In genomic region chr7:55744566-55745220, GRCm38 (mm10) we compare ENCODE assay signal across 9 mouse cellular contexts. TPM values are rescaled to one million over a fixed set of nuclear protein-coding genes. Genes with fewer than 3 reads are reported as not detected.
A peak's percentile ranks its signal among the peaks of the same experiment; 100 is the strongest.
DNase-seq lines count a peak whose midpoint lies in the region; ATAC-seq and TF ChIP-seq lines count a peak whose summit lies in the region.
"Had no signal": no experiment of that assay in that cellular context is flagged by ENCODE, and none has a peak within 500 bp of the region (broad histone marks: within the 10 kb centered on the region; RNA-seq: fewer than 3 reads in every experiment).

No protein-coding gene starts in this region.

- no peak for DNase-seq in testis, postnatal 14 days (ENCODE audit: low spot score)
- DNase-seq in frontal cortex, postnatal 10 days (ENCODE audit: low spot score in 2 of 2): peak; percentile 50 to 64
- DNase-seq in left cerebral cortex, adult 8-10 months (ENCODE audit: low spot score in 2 of 2): peak; percentile 25 to 55
- no peak for DNase-seq in spleen, postnatal 14 days (ENCODE audit: low spot score in 2 of 2)

- H3K4me3 ChIP-seq in testis, adult 2 months (ENCODE audit: control insufficient read depth, low read depth, low read length): no peak overlapping the region
- no peak overlapping the region for H3K4me3 ChIP-seq in intestine, postnatal 0 days (ENCODE audit: low read depth, low read length)
- H3K4me3 ChIP-seq: erythroblast, embryonic 14.5 days had no signal

- H3K9ac ChIP-seq in intestine, postnatal 0 days (ENCODE audit: low read depth, low read length): no peak overlapping the region

- no peaks in the 10 kb centered on the region for H3K4me1 ChIP-seq in testis, adult 2 months (ENCODE audit: control insufficient read depth, insufficient read depth, low read length)
- no peaks in the 10 kb centered on the region for H3K4me1 ChIP-seq in intestine, postnatal 0 days (replicated peaks; ENCODE audit: control insufficient read depth, insufficient read depth, low read length)

- TF ChIP-seq CTCF in testis, adult 2 months (IDR thresholded peaks at IDR 0.05; ENCODE audit: control insufficient read depth, insufficient read depth, insufficient replicate concordance, low read depth, low read length): no peak
- no peak for TF ChIP-seq CTCF in intestine, postnatal 0 days (IDR thresholded peaks at IDR 0.05; ENCODE audit: low read depth)

- no peaks in the 10 kb centered on the region for H3K36me3 ChIP-seq in testis, adult 2 months (ENCODE audit: control insufficient read depth, insufficient read depth, low read length)
- no peaks in the 10 kb centered on the region for H3K36me3 ChIP-seq in intestine, postnatal 0 days (ENCODE audit: control insufficient read depth, insufficient read depth)

- no peaks in the 10 kb centered on the region for H3K27me3 ChIP-seq in testis, adult 2 months (ENCODE audit: control insufficient read depth, insufficient read depth, low read length)
- no peaks in the 10 kb centered on the region for H3K27me3 ChIP-seq in intestine, postnatal 0 days (replicated peaks; ENCODE audit: control insufficient read depth, insufficient read depth, low read length)

- WGBS in intestine, postnatal 0 days: 73% methylated on average over 10 of the region's 10 CpGs

- TF ChIP-seq POLR2A in testis, adult 2 months (IDR thresholded peaks at IDR 0.05; ENCODE audit: control insufficient read depth, low read depth, low read length): no peak

- no peaks in the 10 kb centered on the region for H3K9me3 ChIP-seq in intestine, postnatal 0 days (ENCODE audit: control insufficient read depth)

- ATAC-seq in intestine, postnatal 0 days: no peak
- ATAC-seq in erythroblast, adult 5-6 weeks (replicated peaks; ENCODE audit: low FRiP score, poor library complexity, severe bottlenecking): no peak
- no peak for ATAC-seq in activated CD4-positive, CD25-positive, alpha-beta regulatory T cell, adult 4 months

- H3K27ac ChIP-seq in testis, adult 2 months (ENCODE audit: control insufficient read depth, insufficient read depth, low read depth, low read length): peak overlapping the region; percentile 59; the same call in 1 of the 2 replicates
- H3K27ac ChIP-seq in intestine, postnatal 0 days (ENCODE audit: low read depth, low read length): no peak overlapping the region

- H3K4me2 ChIP-seq in intestine, postnatal 0 days (replicated peaks; ENCODE audit: low read depth): no peak overlapping the region

RNA-seq across cellular contexts. Expression of gene Siglech, which starts 23.3 kb away (rescaled TPM):
- 0.10 and 0.18 TPM in 2 replicates for polyA plus RNA-seq in testis, adult 2 months (2012; rRNA removed)
- 10 to 100 TPM; 13.9 to 47.1 (median 23.9) TPM for total RNA-seq in left cerebral cortex, adult 8-10 months (2022)
- polyA plus RNA-seq in intestine, postnatal 0 days (2015; fragmentation: Nextera tagmentation; extraction: Ambion mirVana): 1.4 and 1.8 TPM in 2 replicates
- 1.0 TPM in 1 of 2 replicates, not detected in the other for total RNA-seq in erythroblast, adult 5-6 weeks (2015; ENCODE audit: low replicate concordance)
- total RNA-seq in erythroblast, adult 5-6 weeks (2017; ENCODE audit: low replicate concordance): not detected in 2 replicates
- polyA plus RNA-seq in activated CD4-positive, CD25-positive, alpha-beta regulatory T cell, adult 4 months (2017; shearing (Covaris generic)): not detected
- polyA plus RNA-seq: erythroblast, embryonic 14.5 days had no signal

RNA-seq across cellular contexts. Expression of gene Tubgcp5, which starts 49.3 kb away (rescaled TPM):
- 3.7 and 4.7 TPM in 2 replicates for polyA plus RNA-seq in testis, adult 2 months (2012; rRNA removed)
- total RNA-seq in left cerebral cortex, adult 8-10 months (2022): 10 to 100 TPM; 33.0 to 42.7 (median 37.6) TPM
- polyA plus RNA-seq in intestine, postnatal 0 days (2015; fragmentation: Nextera tagmentation; extraction: Ambion mirVana): 6.9 and 7.9 TPM in 2 replicates
- 9.2 and 13.2 TPM in 2 replicates for total RNA-seq in erythroblast, adult 5-6 weeks (2015; ENCODE audit: low replicate concordance)
- 5.2 and 7.9 TPM in 2 replicates for total RNA-seq in erythroblast, adult 5-6 weeks (2017; ENCODE audit: low replicate concordance)
- 10 to 100 TPM; 29.8 to 35.9 TPM for polyA plus RNA-seq in activated CD4-positive, CD25-positive, alpha-beta regulatory T cell, adult 4 months (2017; shearing (Covaris generic))

Comparison
In these comparisons a context has a peak if more than half of its experiments do, and no peak if none do; other contexts are left out.
1. DNase-seq: peak in frontal cortex, postnatal 10 days (2 of 2) and left cerebral cortex, adult 8-10 months (2 of 2); none in testis, postnatal 14 days (single experiment) and spleen, postnatal 14 days (0 of 2).